Mouse (Mus musculus) erythroblast, embryonic 14.5 days (primary cell): ENCODE data around the gene Actr1b. TPM values are rescaled to one million over a fixed set of nuclear protein-coding genes. Genes with fewer than 3 reads are reported as not detected.

Experiments
- H3K27me3 ChIP-seq: 2 replicates; pipeline ENCODE4 v1.6.1; 2012; ENCODE audit warnings: inconsistent platforms; ENCODE audit not compliant: control insufficient read depth
- H3K36me3 ChIP-seq: 2 replicates; pipeline ENCODE4 v1.6.1; 2012; ENCODE audit warnings: mild to moderate bottlenecking, inconsistent platforms; ENCODE audit not compliant: control insufficient read depth
- H3K4me1 ChIP-seq: 2 replicates; pipeline ENCODE4 v1.6.1; 2012; ENCODE audit warnings: inconsistent platforms; ENCODE audit not compliant: control insufficient read depth
- H3K4me3 ChIP-seq: replicated peaks from 2 replicates; pipeline ENCODE3; 2012; ENCODE audit warnings: moderate library complexity, mild to moderate bottlenecking, inconsistent platforms
- H3K9me3 ChIP-seq: 2 replicates; pipeline ENCODE4 v1.6.1; 2012; ENCODE audit warnings: low read length, inconsistent platforms, mixed read lengths; ENCODE audit not compliant: control insufficient read depth
- GATA1 ChIP-seq: IDR thresholded peaks from 2 replicates; pipeline ENCODE4 v1.6.1; 2012; ENCODE audit warnings: low read length, inconsistent platforms, mixed read lengths
- TAL1 ChIP-seq: IDR thresholded peaks from 3 replicates; pipeline ENCODE4 v1.6.1; 2012; ENCODE audit warnings: low read length, inconsistent platforms, mixed read lengths
- polyA plus RNA-seq: library from polyadenylated mRNA; stranded (reverse); fragments of >175 nt; gene quantifications from 2 replicates; pipeline ENCODE4 v1.2.3, GENCODE M21; 2012

Actr1b gene
- polyA plus RNA-seq, 1 experiment: 2.5 TPM

GRCm38 (mm10) chr1:36665165-36665723 is 49.0 kb downstream of the Actr1b start:
- Histone ChIP-seq H3K4me1 (peaks cover 15% of the 10 kb centered on the region), H3K9me3 (no peaks in the 10 kb centered on the region), H3K27me3 (no peaks in the 10 kb centered on the region), H3K4me3 (no peak overlapping the region), H3K36me3 (no peaks in the 10 kb centered on the region)
- no peak for TF ChIP-seq GATA1
- no peak for TF ChIP-seq TAL1

DNA sequence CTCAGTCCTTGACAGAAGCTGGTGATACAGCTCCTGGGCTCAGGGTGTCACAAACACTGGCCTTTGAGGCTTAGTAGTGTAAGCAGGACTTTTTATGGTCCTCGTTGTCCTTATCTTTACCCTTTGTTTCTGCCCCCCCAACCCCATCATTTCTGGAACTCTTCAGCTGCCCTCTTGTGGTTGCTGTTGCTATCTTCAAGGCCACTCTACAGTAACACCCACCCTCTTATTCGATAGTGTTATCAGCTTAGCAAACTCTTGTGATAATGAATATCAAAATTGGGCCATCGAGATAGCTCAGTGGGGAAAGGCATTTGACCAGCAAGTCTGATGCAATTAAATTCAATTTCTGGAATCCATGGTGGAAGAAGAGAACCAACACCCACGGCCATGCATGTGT is 49.8 kb downstream of the Actr1b start:
- Histone ChIP-seq H3K36me3 (no peaks in the 10 kb centered on the region), H3K27me3 (no peaks in the 10 kb centered on the region), H3K9me3 (no peaks in the 10 kb centered on the region), H3K4me3 (no peak overlapping the region), H3K4me1 (peaks cover 7% of the 10 kb centered on the region)
- no peak for TF ChIP-seq TAL1
- no peak for TF ChIP-seq GATA1

DNA sequence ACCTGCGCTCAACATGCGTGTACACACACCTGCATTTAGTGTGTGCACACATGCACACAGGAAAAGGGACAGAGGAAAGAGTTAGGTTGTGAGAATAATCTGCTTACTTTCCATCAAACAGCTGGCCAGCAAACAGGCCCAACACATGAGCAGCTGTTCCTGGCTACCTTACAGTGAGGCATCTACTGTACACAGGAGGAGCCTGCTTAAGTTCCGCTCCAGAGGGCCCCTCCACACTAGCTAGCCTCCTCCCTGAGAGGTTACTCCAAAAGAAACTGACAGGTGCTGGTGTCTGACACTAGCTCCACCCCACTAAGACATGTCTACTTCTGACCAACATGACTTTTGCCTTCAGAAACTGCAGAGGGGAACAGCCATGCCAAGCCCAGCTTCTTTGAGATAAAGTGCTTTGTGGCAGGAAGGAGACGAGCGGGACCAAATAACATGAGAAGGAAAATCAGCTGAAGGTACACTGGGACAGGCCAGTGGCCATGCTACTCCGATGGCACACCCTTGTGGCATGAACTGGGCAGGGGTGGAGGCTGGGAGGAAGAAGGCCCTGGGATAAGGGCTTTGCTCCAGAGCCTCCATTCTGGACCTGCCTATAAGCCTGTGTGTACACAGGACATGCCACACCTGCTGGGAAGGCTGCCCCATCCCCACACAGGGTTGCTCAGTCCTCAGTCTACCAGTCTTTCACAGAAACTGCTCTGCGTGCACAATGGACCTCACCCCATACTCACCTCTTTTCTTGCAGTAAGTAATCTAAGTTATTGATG is 55.4 kb downstream of the Actr1b start:
- TF ChIP-seq GATA1: no peak
- TF ChIP-seq TAL1: no peak
- H3K4me1 ChIP-seq: peaks cover 30% of the 10 kb centered on the region
- no peak overlapping the region for H3K4me3 ChIP-seq
- H3K36me3 ChIP-seq: no peaks in the 10 kb centered on the region
- no peaks in the 10 kb centered on the region for H3K27me3 ChIP-seq
- H3K9me3 ChIP-seq: no peaks in the 10 kb centered on the region

GRCm38 (mm10) chr1:36657658-36658415 is 56.4 kb downstream of the Actr1b start:
- no peak overlapping the region for H3K4me3 ChIP-seq
- H3K36me3 ChIP-seq: no peaks in the 10 kb centered on the region
- TF ChIP-seq GATA1 (no peak), TAL1 (no peak)
- H3K4me1 ChIP-seq: peaks cover 30% of the 10 kb centered on the region
- H3K9me3 ChIP-seq: no peaks in the 10 kb centered on the region
- H3K27me3 ChIP-seq: no peaks in the 10 kb centered on the region

DNA sequence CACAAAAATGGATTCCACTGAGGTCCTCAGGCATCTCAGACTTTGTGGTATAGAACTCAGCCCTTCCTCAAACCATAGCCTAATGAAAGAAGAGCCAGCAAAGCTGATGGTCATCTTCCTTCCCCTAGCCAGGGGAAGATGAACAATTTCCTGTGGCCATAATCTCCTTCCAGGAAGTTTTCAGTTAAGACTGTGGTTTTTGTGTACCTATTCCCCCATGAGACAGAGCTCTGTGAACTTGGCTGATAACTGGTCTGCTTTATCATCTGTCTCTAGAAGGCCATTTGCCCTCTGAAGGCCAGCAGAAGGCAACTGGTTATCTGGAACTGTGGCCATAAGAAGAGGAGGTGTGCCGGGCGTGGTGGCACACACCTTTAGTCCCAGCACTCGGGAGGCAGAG is 58.0 kb downstream of the Actr1b start:
- no peak overlapping the region for H3K4me3 ChIP-seq
- H3K27me3 ChIP-seq: no peaks in the 10 kb centered on the region
- peaks cover 30% of the 10 kb centered on the region for H3K4me1 ChIP-seq
- H3K9me3 ChIP-seq: no peaks in the 10 kb centered on the region
- no peaks in the 10 kb centered on the region for H3K36me3 ChIP-seq
- no peak for TF ChIP-seq GATA1
- TF ChIP-seq TAL1: no peak

DNA sequence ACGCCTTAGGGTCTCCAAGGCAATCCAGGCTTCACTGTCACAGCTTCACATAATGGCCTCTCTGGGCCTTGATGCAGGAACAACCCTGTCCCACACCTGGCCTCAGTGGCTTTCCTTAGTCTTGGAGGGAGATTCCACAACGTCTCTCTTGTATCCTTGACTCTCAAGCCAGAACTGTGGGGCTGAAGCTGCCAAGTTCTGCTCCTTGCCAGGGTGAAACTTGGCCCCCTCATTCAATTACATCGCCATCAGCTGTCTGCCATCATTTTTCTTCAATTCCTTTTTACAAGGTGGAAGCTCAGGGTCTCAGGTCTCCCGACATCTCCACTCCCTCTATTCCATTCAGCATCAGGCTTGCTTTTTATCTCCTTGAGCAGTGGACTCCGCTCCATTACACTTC is 59.2 kb downstream of the Actr1b start:
- no peak for TF ChIP-seq TAL1
- no peak for TF ChIP-seq GATA1
- H3K9me3 ChIP-seq: no peaks in the 10 kb centered on the region
- no peaks in the 10 kb centered on the region for H3K27me3 ChIP-seq
- H3K4me1 ChIP-seq: peaks cover 30% of the 10 kb centered on the region
- no peak overlapping the region for H3K4me3 ChIP-seq
- no peaks in the 10 kb centered on the region for H3K36me3 ChIP-seq

Other genes starting within 250 kb of the Actr1b start
- gene Cnnm4, start 242.8 kb downstream of the Actr1b start, polyA plus RNA-seq: 0.25 and 0.27 TPM in 2 replicates
- 0.87 and 1.0 TPM in 2 replicates for gene Cnnm3, start 202.6 kb downstream of the Actr1b start, polyA plus RNA-seq
- gene Ankrd23, start 177.5 kb downstream of the Actr1b start, polyA plus RNA-seq: 0.11 TPM in 2 replicates
- not detected in 2 replicates for gene Gm42417, start 175.0 kb downstream of the Actr1b start, polyA plus RNA-seq
- gene Ankrd39, start 167.0 kb downstream of the Actr1b start, polyA plus RNA-seq: 0.31 and 0.45 TPM in 2 replicates
- gene Sema4c, start 156.1 kb downstream of the Actr1b start, polyA plus RNA-seq: 0.01 and 0.02 TPM in 2 replicates
- gene Fam178b, start 31.2 kb downstream of the Actr1b start, polyA plus RNA-seq: 0.04 TPM in 2 replicates
- 312 and 404 TPM in 2 replicates for gene Cox5b, start 23.0 kb downstream of the Actr1b start, polyA plus RNA-seq
- gene 4933424G06Rik, start 4.3 kb downstream of the Actr1b start, polyA plus RNA-seq: not detected in 2 replicates
- gene Zap70, start 47.4 kb upstream of the Actr1b start, polyA plus RNA-seq: not detected in 2 replicates
- gene Tmem131, start 229.2 kb upstream of the Actr1b start, polyA plus RNA-seq: 7.8 and 8.1 TPM in 2 replicates